Mouse (Mus musculus): ENCODE data around the gene Nkg7.
"Not testable (repeated sequence)": the region's sequence is repeated elsewhere in the genome, so short reads cannot be mapped to it uniquely, and the experiment has no call there.

The Nkg7 gene

DNA sequence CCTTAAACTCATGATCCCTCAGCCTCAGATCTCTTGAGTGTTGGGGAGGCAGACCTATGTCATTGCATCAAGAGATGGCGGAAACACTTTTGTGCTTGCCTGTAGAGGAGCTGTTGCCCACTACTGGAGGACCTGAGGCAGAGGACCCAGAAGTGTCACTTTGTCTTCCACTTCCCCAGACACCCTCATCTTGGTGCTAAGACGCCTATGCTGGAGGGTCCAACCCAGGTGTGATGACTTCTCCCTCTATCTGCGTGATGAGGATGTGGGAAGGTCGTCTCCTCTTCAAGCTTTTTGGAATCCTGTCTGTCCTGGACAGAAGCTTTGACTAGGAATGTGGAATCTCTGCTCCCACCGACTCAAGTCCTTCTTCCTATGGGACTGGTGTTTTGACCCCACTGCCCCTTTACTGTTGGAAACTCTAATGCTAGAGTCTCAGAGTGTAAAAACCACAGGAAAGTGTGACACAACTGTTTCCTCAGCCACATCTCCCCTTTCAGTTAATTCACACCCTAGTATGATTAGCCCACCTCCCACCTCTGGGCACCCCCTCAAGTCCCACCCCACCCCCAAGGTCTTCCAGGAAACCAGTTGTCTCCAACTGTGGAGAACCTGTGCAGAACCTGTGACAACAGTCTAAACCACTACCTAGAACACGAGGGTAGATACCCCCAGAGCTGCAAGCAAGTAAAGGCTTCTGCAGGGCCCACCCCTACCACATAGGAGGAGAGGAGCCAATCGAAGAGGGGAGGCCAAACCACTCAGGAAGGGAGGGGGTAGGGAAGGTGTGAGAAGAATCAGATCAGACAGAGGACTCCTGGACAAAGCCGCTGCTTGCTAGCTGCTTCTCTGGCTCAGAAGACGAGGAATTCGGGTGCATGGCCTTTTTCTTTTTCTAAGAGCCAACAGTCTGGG is at the start of gene Nkg7:
Gene Nkg7, plus strand, starts transcription at position 733 of the 915 bp plus-strand sequence.
- DNase-seq (ENCODE audit: low spot score in 2 of 2) = no peak

DNA sequence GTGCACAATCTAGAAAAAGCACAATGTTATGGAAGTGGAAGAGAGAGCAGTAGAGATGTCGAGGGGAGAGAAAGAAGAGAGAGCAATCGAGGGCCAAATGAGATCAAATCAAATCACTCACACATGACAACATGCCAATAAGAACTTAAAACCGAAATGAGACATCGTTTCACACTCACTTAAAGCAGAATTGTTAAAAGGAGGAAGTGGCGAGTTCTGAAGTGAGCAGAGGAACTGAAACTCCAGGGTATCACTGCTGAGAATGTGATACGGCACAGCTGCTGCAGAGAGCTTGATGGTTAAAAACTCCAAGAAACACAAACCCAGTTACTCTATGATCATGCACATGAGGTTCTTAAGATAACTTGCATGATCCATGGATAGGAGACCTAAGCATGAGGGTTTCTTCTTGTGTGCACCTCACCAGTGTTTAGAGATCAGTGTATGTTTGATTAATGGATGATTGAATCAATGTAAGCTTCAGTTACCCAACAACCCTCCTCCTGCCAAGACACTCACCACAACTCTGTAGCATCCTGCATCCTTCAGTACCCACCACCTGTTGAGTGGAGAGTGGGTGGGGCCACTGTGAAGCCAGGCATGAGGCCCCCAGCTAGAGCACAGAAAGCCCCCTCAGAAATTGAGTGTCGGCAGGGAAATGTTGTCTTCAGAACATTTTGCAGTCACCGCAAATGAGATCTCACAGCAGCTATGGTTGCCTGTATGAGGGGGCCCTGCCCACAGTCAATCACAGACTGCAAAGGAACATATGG is 44.3 kb upstream of the Nkg7 start:
- DNase-seq (ENCODE audit: low spot score in 2 of 2) = no peak

DNA sequence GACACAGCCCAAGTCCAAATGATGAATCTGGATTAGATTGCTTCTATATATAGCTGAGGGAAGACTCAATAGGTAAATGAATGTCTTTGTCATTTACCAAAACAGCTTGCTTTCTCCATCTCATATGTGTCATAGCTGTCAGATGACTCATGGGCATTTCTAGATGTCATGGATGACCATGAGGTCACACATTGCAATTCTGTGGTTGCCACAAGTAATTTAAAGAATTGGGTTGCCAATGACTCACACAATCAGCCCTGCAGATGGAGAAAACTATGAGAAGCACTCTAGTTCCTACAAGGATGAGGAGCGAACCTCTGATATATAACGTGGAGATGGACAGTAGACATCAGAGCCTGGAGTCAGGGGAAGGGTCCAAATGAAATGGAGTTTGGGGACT is 37.4 kb upstream of the Nkg7 start:
- no peak for DNase-seq (ENCODE audit: low spot score in 2 of 2)

DNA sequence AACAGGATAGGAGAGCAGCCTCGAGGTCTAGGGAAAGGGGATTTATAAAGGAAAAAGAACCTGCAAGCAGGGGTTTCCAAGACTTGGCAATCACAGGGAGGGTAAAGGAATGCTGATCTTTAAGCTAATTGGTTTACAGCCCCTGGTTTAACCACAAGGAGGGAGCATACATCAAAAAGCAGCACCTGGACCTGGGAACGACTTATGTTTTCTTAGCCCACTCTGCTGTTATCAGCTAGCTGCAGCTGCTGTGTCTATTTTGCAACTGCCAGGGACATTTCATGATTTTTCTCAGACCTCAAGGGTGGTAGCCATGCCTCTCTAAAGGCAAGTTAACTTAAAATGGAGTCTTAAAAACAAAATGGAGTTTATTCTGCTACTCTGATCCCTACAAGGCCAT is 34.2 kb upstream of the Nkg7 start:
- no peak for DNase-seq (ENCODE audit: low spot score in 2 of 2)

DNA sequence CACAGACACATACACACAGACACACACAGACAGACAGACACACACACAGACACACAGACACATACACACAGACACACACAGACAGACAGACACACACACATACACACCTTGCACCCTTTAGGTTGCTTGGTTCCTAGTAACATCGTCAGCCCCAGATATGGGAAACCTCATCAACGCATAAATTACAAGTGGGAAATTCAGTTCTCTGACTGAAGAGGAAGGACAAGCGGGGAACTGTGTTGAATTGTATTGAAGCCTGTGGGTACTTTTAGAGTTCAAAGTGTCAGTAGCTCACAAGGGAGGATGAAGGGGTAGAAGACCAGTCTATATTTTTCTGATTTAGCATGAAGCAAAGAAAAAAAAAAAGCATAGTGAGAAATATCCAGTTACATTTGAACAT is 29.3 kb upstream of the Nkg7 start:
- DNase-seq (ENCODE audit: low spot score in 2 of 2) = no peak

DNA sequence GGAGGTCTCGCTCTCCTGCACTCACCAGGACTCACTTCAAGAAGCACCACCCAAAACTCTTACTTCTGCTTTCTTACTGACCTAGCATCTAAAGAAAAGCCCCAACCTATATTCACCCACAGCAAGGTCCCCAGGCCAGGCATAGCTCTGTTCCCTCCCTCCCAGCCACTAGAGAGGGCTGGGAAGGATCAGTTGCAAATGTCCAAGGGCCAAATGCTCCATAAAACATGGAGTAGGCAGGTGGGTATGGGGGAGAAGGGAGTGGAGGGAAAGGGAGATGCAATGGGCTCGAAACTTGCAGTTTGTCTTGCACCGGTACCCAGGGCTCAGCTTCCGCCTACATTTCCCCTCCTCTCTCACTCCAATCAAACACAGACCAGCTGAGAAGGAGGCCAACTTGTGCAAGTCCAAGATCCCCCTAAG is 28.7 kb upstream of the Nkg7 start, which contains the start of gene Siglecg:
Gene Siglecg, plus strand, starts transcription at position 74 of the 423 bp plus-strand sequence.
- no peak for DNase-seq (ENCODE audit: low spot score in 2 of 2)

DNA sequence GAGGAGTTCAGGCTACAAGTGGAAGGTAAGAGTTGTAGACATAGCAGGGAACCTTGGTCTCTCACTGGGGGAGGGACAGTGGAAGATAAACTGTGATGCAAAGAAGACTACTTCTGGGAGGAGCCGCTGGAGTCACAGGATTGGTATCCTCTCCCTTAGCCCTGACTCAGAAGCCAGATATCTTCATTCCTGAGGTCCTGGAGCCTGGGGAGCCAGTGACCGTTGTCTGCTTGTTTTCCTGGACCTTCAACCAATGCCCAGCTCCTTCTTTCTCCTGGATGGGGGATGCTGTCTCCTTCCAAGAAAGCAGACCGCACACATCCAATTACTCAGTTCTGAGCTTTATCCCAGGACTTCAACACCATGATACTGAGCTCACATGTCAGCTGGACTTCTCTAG is 27.8 kb upstream of the Nkg7 start:
- DNase-seq (ENCODE audit: low spot score in 2 of 2) = no peak

DNA sequence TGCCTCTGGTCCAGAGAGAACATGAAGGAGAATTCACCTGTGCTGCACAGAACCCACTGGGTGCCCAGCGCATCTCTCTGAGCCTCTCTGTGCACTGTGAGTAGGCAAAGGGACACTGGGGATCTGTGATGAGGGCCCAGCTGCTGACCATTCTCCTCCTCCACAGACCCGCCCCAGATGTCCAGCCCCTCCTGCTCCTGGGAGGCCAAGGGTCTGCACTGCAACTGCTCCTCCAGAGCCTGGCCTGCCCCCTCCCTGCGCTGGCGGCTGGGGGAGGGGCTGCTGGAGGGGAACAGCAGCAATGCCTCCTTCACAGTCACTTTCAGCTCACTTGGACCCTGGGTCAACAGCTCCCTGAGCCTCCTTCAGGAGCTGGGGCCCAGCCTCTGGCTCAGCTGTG is 25.1 kb upstream of the Nkg7 start:
- DNase-seq (ENCODE audit: low spot score in 2 of 2) = not testable (repeated sequence)

DNA sequence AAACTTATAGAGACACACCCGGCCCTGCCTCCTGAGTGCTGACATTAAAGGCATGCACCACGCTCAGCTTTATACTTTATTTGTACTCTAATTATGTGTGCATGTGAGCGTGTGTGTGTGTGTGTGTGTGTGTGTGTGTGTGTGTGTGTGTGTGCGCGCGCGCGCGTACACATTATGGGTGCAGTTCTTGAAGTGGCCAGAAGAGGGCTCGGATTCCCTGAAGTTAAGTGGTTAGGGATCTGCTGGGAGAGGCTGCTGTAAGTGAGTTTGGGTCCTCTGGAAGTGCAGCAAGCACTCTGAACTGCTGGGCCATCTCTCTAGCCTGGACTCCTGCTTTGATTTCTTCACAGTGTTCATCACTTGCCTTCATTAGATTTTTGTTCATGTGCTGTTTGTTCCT is 19.6 kb upstream of the Nkg7 start:
- no peak for DNase-seq (ENCODE audit: low spot score in 2 of 2)

DNA sequence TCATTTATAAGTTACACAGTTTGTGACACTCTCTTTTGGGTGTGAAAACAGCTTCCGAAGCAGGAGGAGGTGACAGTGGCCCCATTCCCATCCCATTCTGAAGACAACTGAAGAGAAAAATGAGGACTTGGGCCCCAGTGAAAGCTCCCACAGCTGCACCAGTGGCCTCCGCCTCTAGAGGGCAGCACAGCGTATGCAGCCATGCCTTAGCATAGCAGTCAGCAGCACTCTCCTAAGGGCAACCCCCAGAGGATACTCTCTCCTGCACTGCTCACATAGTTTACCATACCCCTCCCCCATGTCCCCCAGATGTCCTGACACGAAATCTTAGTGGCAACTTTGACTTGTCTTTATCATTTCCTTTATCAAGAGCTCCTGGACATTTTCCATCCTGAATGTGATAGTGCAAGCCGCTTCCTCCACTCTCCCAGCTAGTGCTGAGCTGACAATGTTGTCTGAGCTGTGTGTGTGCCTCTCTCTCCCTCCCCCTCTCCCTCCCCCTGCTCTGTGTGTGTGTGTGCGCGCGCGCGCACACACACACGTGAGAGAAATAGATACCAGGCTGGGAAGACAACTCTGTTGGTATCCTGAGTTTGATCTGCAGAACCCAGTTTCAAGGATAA is 13.8 kb upstream of the Nkg7 start:
- peak; percentile 80 to 86 for DNase-seq (ENCODE audit: low spot score in 2 of 2)

DNA sequence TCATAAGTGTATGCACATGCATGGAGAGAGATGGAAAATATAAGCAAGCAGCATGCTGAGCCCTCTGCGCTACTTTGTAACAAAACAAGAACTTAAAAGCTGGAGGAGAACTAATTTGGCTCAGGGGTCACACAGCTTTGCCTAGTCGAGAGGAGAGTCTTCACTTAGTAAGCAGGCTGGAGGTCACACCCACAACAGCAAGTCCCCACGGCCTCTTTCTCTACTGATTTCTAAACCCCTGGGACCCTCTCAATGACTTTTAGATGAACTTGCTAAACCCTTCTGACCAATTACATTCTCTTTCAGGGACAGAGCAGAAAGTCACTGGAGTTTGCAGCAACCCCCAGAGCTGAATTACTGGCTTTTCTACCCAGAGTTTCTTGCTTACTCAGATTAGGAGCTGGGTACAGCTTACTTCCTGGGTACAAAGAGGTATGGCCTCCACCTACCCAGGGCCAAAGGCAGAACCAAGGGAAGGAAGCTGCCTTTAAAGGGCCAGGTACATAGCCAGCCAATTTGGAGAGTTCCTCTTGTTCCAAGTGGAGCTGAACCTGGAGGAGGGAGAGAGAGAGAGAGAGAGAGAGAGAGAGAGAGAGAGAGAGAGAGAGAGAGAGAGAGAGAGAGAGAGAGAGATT is 12.8 kb upstream of the Nkg7 start:
- no peak for DNase-seq (ENCODE audit: low spot score in 2 of 2)

DNA sequence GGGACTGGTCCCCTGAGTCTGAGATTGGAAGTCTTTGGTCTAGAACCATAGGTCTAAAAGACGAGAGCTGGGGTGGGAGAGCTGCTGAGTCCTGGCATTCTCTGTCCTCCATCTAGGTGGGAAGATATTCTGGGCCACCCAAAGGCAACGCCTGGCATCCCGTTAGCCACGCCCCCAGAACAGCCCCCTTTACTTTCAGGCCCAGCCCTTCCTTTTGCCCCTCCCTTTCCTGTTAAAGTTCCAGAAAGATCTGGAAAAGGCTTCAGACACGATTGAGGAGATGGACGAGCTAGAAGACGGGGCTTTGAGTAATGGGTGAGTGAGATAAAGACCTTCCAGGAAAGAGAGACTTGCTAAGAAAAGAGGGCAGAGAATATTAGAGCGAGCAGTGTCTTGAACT is 9.5 kb upstream of the Nkg7 start, which contains the start of gene Lim2:
Gene Lim2, plus strand, starts transcription at position 265 of the 400 bp plus-strand sequence.
- no peak for DNase-seq (ENCODE audit: low spot score in 2 of 2)

DNA sequence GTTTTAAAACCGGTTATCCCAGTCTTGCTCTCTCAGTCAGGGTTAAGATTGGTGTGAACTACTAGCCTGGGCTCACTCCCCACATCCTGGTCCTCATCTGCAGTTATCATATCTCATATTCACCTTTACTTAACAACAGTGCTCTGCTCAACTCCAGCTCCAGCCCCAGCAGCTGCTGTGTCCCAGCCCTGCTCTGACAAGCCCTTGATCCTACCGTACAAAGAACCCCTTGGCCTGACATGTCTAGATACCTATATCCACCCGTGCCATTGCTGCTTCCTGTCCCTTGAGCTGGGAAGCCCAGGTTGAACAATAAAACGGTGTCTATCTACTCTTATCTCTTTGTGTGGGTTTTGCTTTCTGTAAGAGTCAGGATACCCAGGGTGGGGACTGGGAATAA is 7.4 kb upstream of the Nkg7 start:
- no peak for DNase-seq (ENCODE audit: low spot score in 2 of 2)

DNA sequence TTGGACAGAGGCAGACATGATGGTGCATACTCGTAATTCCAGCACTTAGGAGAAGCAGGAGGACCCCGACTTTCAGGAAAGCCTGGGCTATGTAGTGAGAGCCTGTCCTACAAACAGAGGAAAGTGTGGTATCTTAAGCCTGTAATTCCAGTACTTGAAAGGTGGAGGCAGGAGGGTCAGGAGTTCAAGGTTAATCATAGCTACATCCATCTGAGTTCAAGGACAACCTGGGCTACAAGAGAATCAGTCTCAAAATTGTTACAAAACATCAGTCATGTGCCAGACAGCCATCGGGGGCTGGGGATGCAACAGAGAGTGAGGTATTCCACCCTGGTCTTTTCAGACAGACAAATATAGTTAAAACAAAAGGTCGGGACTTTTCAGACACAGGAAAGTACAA is 4.0 kb upstream of the Nkg7 start:
- no peak for DNase-seq (ENCODE audit: low spot score in 2 of 2)

DNA sequence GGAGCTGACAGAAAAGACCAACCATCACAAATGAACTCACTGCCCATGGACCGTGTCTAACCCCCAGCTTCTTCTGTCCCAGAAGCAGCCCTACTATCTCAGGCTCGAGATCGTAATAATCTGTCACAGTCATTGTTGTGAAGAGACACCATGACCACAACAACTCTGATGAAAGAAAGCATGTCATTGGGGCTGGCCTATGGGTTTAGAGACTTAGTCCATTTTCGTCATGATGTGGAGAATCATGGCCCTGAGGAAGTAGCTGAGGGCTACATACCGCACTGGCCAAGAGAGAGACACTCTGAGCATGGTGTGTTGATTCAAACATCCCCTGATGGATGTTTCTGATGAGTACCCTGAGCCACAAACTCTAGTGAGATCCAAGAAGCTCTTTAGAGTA is 2.2 kb upstream of the Nkg7 start:
- DNase-seq (ENCODE audit: low spot score in 2 of 2) = no peak

DNA sequence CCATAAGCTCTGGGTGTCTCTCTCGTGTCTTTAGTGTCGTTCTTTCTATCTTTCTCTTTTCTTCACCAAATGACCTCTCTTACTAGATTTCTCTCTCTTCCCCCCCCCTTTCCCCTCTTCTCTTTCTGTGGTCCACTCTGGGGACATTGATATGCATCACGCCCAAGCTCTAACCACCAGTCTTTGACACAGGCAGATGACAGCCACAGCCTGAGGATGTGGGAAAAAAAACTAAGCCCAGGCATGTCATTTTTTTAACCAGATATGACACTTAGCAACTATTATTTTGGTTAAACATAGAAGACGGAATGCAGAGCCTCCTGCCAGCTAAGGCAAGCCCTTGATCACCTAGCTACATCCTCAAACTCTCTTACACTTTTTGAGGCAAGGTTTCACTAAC is 1.7 kb downstream of the Nkg7 start:
- no peak for DNase-seq (ENCODE audit: low spot score in 2 of 2)

DNA sequence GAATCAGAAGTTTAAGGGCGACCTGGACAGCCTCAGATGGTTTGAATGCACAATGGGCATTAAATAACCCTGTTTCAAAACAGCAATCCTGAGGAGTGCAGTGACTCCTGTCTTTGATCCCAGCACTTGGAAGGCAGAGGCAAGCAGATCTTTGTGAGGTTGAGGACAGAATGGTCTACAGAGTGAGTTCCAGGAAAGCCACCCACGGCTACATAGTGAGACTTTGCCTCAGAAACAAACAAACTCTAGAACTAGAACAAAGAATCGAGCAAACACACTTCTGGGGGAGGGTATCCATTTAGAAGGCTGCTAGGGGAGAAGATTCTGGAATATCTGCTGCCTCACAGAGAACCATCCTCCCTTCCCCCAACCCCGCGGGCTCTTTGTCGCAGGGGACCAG is 3.6 kb downstream of the Nkg7 start, which contains the start of gene Cldnd2:
Gene Cldnd2, plus strand, starts transcription at position 301 of the 400 bp plus-strand sequence.
- DNase-seq (ENCODE audit: low spot score in 2 of 2) = no peak

DNA sequence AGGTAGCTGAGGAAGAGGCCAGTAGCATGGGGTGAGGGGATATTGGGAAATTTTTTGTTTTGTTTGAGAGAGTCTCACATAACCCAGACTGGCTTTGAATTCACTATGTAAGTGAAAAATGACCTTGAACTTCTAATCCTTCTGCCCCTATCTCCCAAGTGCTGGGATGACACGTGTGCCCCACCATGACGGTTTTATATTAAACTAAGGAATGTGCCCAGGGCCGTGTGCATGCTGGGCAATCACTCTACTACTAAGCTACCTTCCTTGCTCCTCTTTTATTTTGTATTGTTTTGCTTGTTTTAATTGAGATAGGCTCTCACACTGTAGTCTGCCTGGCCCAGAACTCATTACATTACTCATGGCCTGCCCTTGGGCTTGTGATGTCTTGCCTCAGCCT is 4.2 kb downstream of the Nkg7 start:
- DNase-seq (ENCODE audit: low spot score in 2 of 2) = no peak

DNA sequence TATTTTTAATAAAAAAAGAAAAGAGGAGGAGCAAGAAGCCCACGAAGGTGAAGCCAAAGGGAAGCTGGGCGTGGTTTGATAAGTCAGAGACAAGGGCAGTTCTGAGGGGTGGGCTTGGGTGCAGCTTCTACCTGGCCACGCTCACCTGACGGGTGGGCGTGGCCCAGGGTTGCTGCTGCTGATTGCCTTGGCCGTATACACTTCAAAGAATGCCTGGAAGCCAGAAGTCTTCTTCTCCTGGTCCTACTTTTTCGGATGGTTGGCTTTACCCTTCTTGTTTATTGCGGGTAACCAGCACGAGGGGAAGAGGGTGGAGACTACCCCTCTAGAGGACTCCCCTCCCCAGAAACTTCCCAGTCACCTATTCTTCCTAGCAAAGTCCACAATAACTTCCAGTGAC is 5.8 kb downstream of the Nkg7 start:
- DNase-seq (ENCODE audit: low spot score in 2 of 2) = no peak

DNA sequence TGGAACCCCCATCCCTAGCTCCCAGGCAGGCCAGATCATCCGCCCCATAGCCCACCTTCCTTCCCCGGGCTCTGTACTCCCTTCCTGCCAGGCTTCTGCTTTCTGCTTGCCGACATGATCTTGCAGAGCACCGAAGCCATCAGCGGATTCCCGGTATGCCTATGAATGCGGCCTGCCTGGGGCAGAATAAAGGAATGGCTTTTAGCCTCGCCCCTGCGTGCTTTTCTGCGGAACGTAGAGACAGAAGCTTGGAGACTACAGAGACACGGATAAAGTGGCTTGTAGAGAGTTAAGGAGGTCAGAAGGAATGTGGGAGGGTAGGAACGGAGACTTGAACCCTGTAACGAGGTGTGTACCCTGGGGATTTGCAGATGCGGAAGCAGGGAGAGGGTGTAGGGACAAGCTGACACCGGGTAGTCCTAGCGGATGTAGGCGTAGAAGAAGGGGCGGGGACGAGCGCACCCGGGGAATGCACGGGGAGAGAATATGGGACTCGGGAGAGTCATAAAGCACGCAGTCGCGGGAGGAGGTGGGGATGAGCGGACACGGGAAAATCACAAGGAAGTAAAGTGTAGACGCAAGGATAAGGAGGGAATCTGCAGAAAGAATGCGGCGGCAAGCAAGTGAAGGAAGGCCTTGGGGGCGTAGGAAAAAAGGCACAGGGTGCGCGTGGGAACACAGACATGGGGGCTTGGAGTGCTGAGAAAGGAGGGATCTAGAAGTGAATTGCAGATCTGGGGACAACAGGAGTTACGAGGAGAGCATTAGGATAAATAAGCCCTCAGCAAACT is 6.4 kb downstream of the Nkg7 start:
- DNase-seq (ENCODE audit: low spot score in 2 of 2) = peak; percentile 76 to 86

DNA sequence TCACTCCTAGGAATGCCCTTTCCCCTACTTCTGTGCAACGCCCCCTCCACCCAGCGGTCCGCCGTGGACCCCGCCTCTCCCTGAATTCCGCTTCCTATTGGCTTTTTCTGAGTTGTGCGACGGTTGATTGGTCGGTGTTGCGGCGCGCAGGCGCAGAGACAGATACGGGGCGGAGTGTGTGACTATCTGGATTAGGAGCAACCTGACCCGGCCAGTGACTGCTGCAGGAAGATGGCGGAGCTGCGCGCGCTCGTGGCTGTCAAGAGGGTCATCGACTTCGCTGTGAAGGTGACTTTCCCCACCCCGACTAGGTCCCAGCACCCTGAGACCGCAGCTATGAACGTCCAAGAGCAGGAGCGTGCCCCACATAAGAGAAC is 7.0 kb downstream of the Nkg7 start, which contains the start of the genes Etfb and Gm45233:
Gene Etfb, plus strand, starts transcription at position 167 of the 377 bp plus-strand sequence.
Gene Gm45233, plus strand, starts transcription at position 212 of the 377 bp plus-strand sequence.
- peak; percentile 86 to 95 for DNase-seq (ENCODE audit: low spot score in 2 of 2)

Data from urinary bladder, postnatal 36 days (tissue).